Mouse (Mus musculus) liver, adult 2 months (tissue): ENCODE measurements around the gene Sulf2. TPM values are rescaled to one million over a fixed set of nuclear protein-coding genes. Genes with fewer than 3 reads are reported as not detected.

Source experiments
- DNase-seq: peaks from one replicate; pipeline ENCODE4 v3.0.0-alpha.2; 2011; ENCODE audit warnings: low read depth, low spot score; ENCODE audit errors: extremely low read depth
- H3K27ac ChIP-seq: fragments of 200-500 bp; replicated peaks from 2 replicates; pipeline ENCODE4 v1.5.1; 2012; ENCODE audit warnings: low read depth, mild to moderate bottlenecking, control low read depth, inconsistent platforms, low read length; ENCODE audit not compliant: insufficient read depth
- H3K27me3 ChIP-seq: fragments of 200-500 bp; 2 replicates; pipeline ENCODE4 v1.6.1; 2012; ENCODE audit warnings: mild to moderate bottlenecking, moderate library complexity, low read length, inconsistent platforms; ENCODE audit not compliant: control insufficient read depth, insufficient read depth
- H3K36me3 ChIP-seq: fragments of 200-500 bp; 2 replicates; pipeline ENCODE4 v1.6.1; 2012; ENCODE audit warnings: low read length, inconsistent platforms; ENCODE audit not compliant: control insufficient read depth, insufficient read depth
- H3K4me1 ChIP-seq: fragments of 200-500 bp; 2 replicates; pipeline ENCODE4 v1.6.1; 2011; ENCODE audit warnings: low read length; ENCODE audit not compliant: control insufficient read depth, insufficient read depth
- H3K4me3 ChIP-seq: fragments of 200-500 bp; 2 replicates; pipeline ENCODE4 v1.5.1; 2011; ENCODE audit warnings: low read depth, mild to moderate bottlenecking, control low read depth, low read length, moderate library complexity; ENCODE audit not compliant: insufficient read depth
- H3K79me2 ChIP-seq: fragments of 200-500 bp; 2 replicates; pipeline ENCODE4 v1.6.1; 2012; ENCODE audit warnings: inconsistent platforms, mild to moderate bottlenecking, low read length, moderate library complexity; ENCODE audit not compliant: control insufficient read depth, insufficient read depth
- H3K9ac ChIP-seq: fragments of 200-500 bp; 2 replicates; pipeline ENCODE4 v1.6.1; 2012; ENCODE audit warnings: low read depth, mild to moderate bottlenecking, control low read depth, inconsistent platforms, low read length
- CTCF ChIP-seq: fragments of 200-500 bp; IDR thresholded peaks from 2 replicates; pipeline ENCODE4 v1.5.1; 2011; ENCODE audit warnings: low read depth, low read length, control low read depth
- POLR2A ChIP-seq: fragments of 200-500 bp; IDR thresholded peaks from 2 replicates; pipeline ENCODE4 v1.6.1; 2011; ENCODE audit warnings: low read length, control low read depth; ENCODE audit not compliant: insufficient read depth; ENCODE audit errors: extremely low read depth
- WGBS: fragments of 180-500 bp; shearing (Covaris S2); methylation state at CpG from one replicate; pipeline ENCODE4 v1.1.7; 2018; 5-methylcytosine and 5-hydroxymethylcytosine counted together
- polyA plus RNA-seq: library from polyadenylated mRNA; depleted of rRNA; stranded (reverse); fragments of >200 nt; gene quantifications from 2 replicates; pipeline ENCODE4 v1.2.3, GENCODE M21; 2012; rRNA removed
- total RNA-seq: library from RNA; depleted of rRNA; stranded (reverse); fragments of >200 nt; gene quantifications from 2 replicates; pipeline ENCODE4 v1.2.3, GENCODE M21; 2014; rRNA removed

Sulf2 gene
- total and polyA plus RNA-seq, 2 experiments, result 7.8 to 16.1 TPM

DNA sequence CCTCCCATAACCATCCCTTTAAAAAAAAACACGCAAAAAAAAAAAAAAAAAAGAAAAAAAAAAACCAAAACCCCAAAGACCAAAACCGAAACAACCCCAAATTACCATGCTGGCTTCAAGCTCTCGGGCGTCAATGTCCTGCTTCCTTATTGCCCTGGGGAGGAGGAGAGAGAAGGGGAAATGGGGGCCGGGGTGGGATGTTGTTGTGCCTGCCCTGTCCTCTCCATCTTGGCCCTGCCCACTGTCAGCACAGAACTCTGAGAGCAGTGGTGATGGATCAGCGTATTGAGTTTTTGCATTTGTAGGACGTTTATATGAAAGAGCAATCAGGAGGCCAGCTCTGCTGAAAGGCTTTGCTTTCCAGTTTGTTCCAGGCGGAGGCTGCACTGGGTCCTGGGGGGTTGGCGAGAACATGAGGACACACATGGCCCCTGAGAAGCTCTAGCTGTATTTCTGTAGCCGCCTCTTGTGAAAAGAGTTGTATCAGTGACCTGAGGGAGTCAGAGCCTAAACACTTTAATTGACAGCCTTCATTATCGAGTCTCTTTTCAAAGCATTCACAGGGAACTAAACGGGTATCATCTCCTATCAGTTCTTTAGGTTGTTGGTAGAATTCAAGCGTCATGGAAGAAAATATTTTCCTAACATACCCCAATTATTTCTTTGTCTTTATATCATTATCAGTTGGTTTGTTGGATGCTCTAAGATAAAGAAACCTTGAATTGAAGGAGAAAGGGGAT lies 125.0 kb downstream of the Sulf2 start:
- peak overlapping the region; percentile 33; the same call in 1 of the 2 replicates for H3K9ac ChIP-seq
- no peaks in the 10 kb centered on the region for H3K27me3 ChIP-seq
- peaks cover 35% of the 10 kb centered on the region for H3K4me1 ChIP-seq
- WGBS, result 2% methylated on average over 13 of the region's 13 CpGs
- TF ChIP-seq POLR2A, result no peak
- TF ChIP-seq CTCF, result no peak
- peak; percentile 38 for DNase-seq
- no peaks in the 10 kb centered on the region for H3K36me3 ChIP-seq
- peak overlapping the region; percentile 32 for H3K27ac ChIP-seq
- no peak overlapping the region for H3K4me3 ChIP-seq
- H3K79me2 ChIP-seq, result peaks cover 29% of the 10 kb centered on the region; the same call in 1 of the 2 replicates

GRCm38 (mm10) chr2:166029232-166029631 lies 126.2 kb downstream of the Sulf2 start:
- Histone ChIP-seq H3K36me3 (no peaks in the 10 kb centered on the region), H3K9ac (no peak overlapping the region), H3K4me3 (no peak overlapping the region), H3K4me1 (peaks cover 30% of the 10 kb centered on the region), H3K79me2 (peaks cover 36% of the 10 kb centered on the region), H3K27ac (no peak overlapping the region), H3K27me3 (no peaks in the 10 kb centered on the region)
- 39% methylated on average over 4 of the region's 4 CpGs for WGBS
- TF ChIP-seq POLR2A, result no peak
- no peak for TF ChIP-seq CTCF
- DNase-seq, result peak; percentile 60

- TF ChIP-seq POLR2A (no peak), CTCF (no peak)
- 0 out of 2 replicates have a peak overlapping the region, but pooled peaks have one; percentile 23 for H3K27ac ChIP-seq
- 61% methylated on average over 3 of the region's 3 CpGs for WGBS
- no peaks in the 10 kb centered on the region for H3K27me3 ChIP-seq
- H3K79me2 ChIP-seq, result peaks cover 44% of the 10 kb centered on the region
- no peaks in the 10 kb centered on the region for H3K36me3 ChIP-seq
- H3K9ac ChIP-seq, result no peak overlapping the region
- DNase-seq, result peak; percentile 43
- peaks cover 26% of the 10 kb centered on the region for H3K4me1 ChIP-seq
- H3K4me3 ChIP-seq, result no peak overlapping the region
Observed at GRCm38 (mm10) chr2:166027834-166028233, 127.6 kb downstream of the Sulf2 start.

- H3K27ac ChIP-seq, result no peak overlapping the region
- H3K36me3 ChIP-seq, result no peaks in the 10 kb centered on the region
- H3K4me1 ChIP-seq, result peaks cover 27% of the 10 kb centered on the region
- 87% methylated on average over 5 of the region's 5 CpGs for WGBS
- peaks cover 40% of the 10 kb centered on the region for H3K79me2 ChIP-seq
- no peak overlapping the region for H3K4me3 ChIP-seq
- no peaks in the 10 kb centered on the region for H3K27me3 ChIP-seq
- TF ChIP-seq CTCF, result no peak
- no peak for TF ChIP-seq POLR2A
- H3K9ac ChIP-seq, result no peak overlapping the region
- no peak for DNase-seq
Observed at GRCm38 (mm10) chr2:166025943-166026342, 129.5 kb downstream of the Sulf2 start.

DNA sequence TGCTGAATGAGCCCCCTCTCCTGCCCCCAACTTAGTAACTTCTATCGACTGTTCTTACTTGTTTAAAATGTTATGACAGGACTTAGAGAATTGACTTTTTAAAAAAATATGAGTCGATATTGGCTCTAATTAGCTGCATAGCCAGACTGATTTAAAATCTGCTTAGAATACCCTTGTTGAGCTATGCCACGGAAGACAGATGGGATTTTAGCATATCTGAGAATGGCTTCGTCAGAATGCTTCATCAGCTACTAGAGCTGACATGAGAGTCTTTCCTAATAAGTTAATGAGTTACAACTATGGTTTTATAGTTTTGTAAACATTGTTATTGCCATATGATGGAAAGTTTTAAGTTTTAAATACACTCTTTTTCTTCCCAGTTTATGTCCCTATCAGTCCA lies 130.8 kb downstream of the Sulf2 start:
- Histone ChIP-seq H3K27ac (no peak overlapping the region), H3K4me1 (peaks cover 24% of the 10 kb centered on the region), H3K9ac (no peak overlapping the region)

GRCm38 (mm10) chr2:166024079-166024478 lies 131.4 kb downstream of the Sulf2 start:
- peaks cover 46% of the 10 kb centered on the region for H3K79me2 ChIP-seq
- no peak for DNase-seq
- H3K27me3 ChIP-seq, result no peaks in the 10 kb centered on the region
- WGBS, result 79% methylated on average over 3 of the region's 3 CpGs
- H3K27ac ChIP-seq, result no peak overlapping the region
- no peak overlapping the region for H3K4me3 ChIP-seq
- TF ChIP-seq POLR2A, result no peak
- TF ChIP-seq CTCF, result no peak
- no peaks in the 10 kb centered on the region for H3K36me3 ChIP-seq
- H3K9ac ChIP-seq, result no peak overlapping the region
- peaks cover 24% of the 10 kb centered on the region for H3K4me1 ChIP-seq

More for the DNA sequence above, 130.8 kb downstream of the Sulf2 start:
- H3K27me3 ChIP-seq, result no peaks in the 10 kb centered on the region
- peaks cover 43% of the 10 kb centered on the region for H3K79me2 ChIP-seq
- no peak for DNase-seq
- TF ChIP-seq POLR2A (no peak), CTCF (no peak)
- no peaks in the 10 kb centered on the region for H3K36me3 ChIP-seq
- whole genome bisulfite sequencing, result 67% methylated on average over 4 of the region's 4 CpGs
- H3K4me3 ChIP-seq, result no peak overlapping the region

Other genes starting within 250 kb of the Sulf2 start
- gene Ncoa3, start 163.0 kb downstream of the Sulf2 start, total RNA-seq, result 11.5 and 14.8 TPM in 2 replicates
- 8.2 and 13.6 TPM in 2 replicates for gene Ncoa3, start 163.0 kb downstream of the Sulf2 start, polyA plus RNA-seq